Mouse (Mus musculus) embryonic stem cell, embryonic (primary cell): ENCODE results near the gene Dkk2.

ENCODE experiments used
- CTCF ChIA-PET, 4 experiments: fragments of 300-600 bp in 2 of 4; fragments of 350-600 bp in 2 of 4; sonication (Branson Sonifier 250); formaldehyde crosslinking; loops; one replicate each; lab custom pipeline; 2022; ENCODE audit warnings: inconsistent platforms in 2 of 4; lab: Charles Lee
- POLR2A ChIA-PET, 4 experiments: fragments of 300-600 bp in 2 of 4; fragments of 350-600 bp in 2 of 4; sonication (Branson Sonifier 250); formaldehyde crosslinking; loops; one replicate each; lab custom pipeline; 2022; ENCODE audit warnings: antibody characterized with exemption in 4 of 4, inconsistent platforms in 1 of 4; lab: Charles Lee

Gene Dkk2

DNA sequence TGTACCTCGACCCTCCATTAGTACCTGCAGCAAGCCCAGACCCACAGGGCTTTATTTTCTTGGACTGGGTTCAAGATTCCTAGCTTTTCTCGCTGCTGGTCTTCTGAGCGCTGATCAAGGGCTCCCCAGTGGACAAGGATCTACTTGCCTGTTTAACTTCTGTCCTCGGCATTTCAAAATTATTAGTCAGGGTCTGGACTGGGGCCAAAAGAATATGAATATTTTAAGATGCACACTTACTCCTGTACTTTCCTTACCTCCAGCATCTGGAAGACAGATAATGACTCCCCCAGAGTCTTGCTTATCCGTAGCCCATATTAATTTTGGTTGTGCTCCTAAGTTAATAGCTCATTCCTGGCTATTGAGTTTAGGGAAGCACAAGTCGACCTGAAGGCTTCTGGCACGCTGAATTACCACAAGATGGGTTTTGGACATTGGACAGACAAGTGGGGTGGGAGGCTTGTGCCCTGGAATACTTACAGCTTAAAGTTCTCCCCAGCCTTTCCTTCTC lies 134.9 kb downstream of the Dkk2 start:
- CTCF ChIA-PET = no interaction called here

DNA sequence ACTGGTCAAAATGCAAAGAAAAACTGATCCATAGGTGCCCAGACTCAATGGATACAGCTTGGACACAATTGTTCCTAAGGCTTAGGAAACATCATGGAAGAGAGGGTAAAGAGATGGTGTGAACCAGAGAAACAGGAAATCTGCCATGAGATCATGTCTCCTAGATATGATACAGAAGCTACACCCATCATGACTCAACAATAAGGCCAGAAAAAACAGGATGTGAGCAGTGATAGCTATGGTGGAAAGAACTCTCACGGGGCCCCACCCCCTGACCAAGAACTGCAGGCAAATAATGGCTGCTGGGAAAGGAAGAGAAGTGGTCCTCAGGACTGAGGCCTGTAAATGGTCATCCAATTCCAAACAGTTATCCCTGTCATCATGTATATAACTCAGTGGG lies 142.5 kb downstream of the Dkk2 start:
- CTCF ChIA-PET = no interaction called here

More for the DNA sequence above, 134.9 kb downstream of the Dkk2 start:
- POLR2A ChIA-PET = no interaction called here

More for the DNA sequence above, 142.5 kb downstream of the Dkk2 start:
- POLR2A ChIA-PET = no interaction called here
